Mouse (Mus musculus) cerebellum, postnatal 10 days (tissue): ENCODE data around the gene Hpd.

Source experiments
- DNase-seq, 2 experiments: peaks; one replicate each; pipeline ENCODE4 v3.0.0; 2021; ENCODE audit warnings: mixed read lengths in 2 of 2

Hpd gene

GRCm38 (mm10) chr5:123134186-123134874, 48.2 kb downstream of the Hpd start:
- peak; percentile 88 to 92 for DNase-seq

GRCm38 (mm10) chr5:123133784-123134143, 48.8 kb downstream of the Hpd start:
- DNase-seq: peak; percentile 62 to 70

GRCm38 (mm10) chr5:123133083-123133783, 49.3 kb downstream of the Hpd start:
- DNase-seq: peak; percentile 92 to 95

GRCm38 (mm10) chr5:123132308-123133071, 50.0 kb downstream of the Hpd start, which contains the start of gene Rhof:
Rhof (minus strand) TSS chr5:123132692.
- peak; percentile 93 to 96 for DNase-seq

- no peak for DNase-seq
These were observed 51.7 kb downstream of the Hpd start for GRCm38 (mm10) chr5:123130814-123131148.

GRCm38 (mm10) chr5:123130030-123130813, 52.3 kb downstream of the Hpd start:
- DNase-seq: no peak

- no peak for DNase-seq
These were observed 53.3 kb downstream of the Hpd start for GRCm38 (mm10) chr5:123129170-123129757.

- DNase-seq: no peak
These were observed 53.9 kb downstream of the Hpd start for GRCm38 (mm10) chr5:123128426-123129169.

- DNase-seq: no peak
These were observed 55.5 kb downstream of the Hpd start for GRCm38 (mm10) chr5:123127031-123127430.

GRCm38 (mm10) chr5:123125638-123126406, 56.7 kb downstream of the Hpd start:
- peak in 1 of 2 experiments; percentile 3 for DNase-seq

GRCm38 (mm10) chr5:123125105-123125504, 57.4 kb downstream of the Hpd start:
- DNase-seq: no peak

- peak in 1 of 2 experiments; percentile 60 for DNase-seq
These were observed 60.3 kb downstream of the Hpd start for GRCm38 (mm10) chr5:123122181-123122580.
